Mouse (Mus musculus) left cerebral cortex, postnatal 25 days (tissue): ENCODE measurements around the gene Scn1a. TPM values are rescaled to one million over a fixed set of nuclear protein-coding genes. Genes with fewer than 3 reads are reported as not detected.

Experiments used
- DNase-seq, 2 experiments: peaks; one replicate each; pipeline ENCODE4 v3.0.0; 2022; ENCODE audit warnings: low spot score in 2 of 2, mixed read lengths in 1 of 2
- intact Hi-C: fragments of 180-260 bp; cut with DNase I; formaldehyde crosslinking; loops from one replicate; pipeline ENCODE4 v1.15.1; 2025
- total RNA-seq, 2 experiments: library from RNA; stranded (reverse); gene quantifications; 2 replicates each; pipeline ENCODE4 v1.2.3; 2021

Scn1a gene
- total RNA-seq, 2 experiments from 2014 or later = 103 to 117 TPM

GRCm38 (mm10) chr2:66272551-66272950 is 168.1 kb downstream of the Scn1a start:
- intact Hi-C loops = no loop called here

GRCm38 (mm10) chr2:66256220-66257131 is 184.2 kb downstream of the Scn1a start, which contains the start of gene Ttc21b:
Ttc21b (minus strand) TSS chr2:66256617.
- intact Hi-C loops = loop anchor here (1.0 to 5.0 kb wide), 3 partner anchors 153 to 544 kb away; no protein-coding TSS in a partner anchor
- DNase-seq = peak; percentile 96 to 98

More at GRCm38 (mm10) chr2:66272551-66272950, 168.1 kb downstream of the Scn1a start:
- no peak for DNase-seq

DNA sequence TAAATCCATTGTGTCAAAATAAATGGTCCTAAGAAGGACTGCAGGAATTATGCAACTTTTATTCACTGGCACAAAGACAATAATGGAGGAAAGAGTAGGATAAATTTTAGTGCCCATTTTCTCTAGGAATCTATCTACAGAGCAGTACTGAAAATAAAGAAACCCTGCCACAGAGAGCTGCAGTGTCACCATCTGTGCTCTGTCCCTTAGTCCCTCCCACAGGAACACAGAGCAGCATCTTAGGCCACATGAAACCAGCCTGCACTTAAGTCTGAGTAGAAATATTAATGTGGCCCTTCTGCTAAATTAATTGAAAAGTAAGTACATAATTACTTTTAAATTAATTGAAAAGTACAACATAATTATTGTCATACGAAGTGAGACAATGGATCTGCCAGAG is 196.6 kb downstream of the Scn1a start:
- no peak for DNase-seq
- intact Hi-C loops = no loop called here

GRCm38 (mm10) chr2:66240334-66240733 is 200.3 kb downstream of the Scn1a start:
- intact Hi-C loops = no loop called here
- no peak for DNase-seq

GRCm38 (mm10) chr2:66238886-66239285 is 201.8 kb downstream of the Scn1a start:
- DNase-seq = no peak
- intact Hi-C loops = no loop called here

- DNase-seq = no peak
- intact Hi-C loops = no loop called here
These were observed 219.7 kb downstream of the Scn1a start for GRCm38 (mm10) chr2:66220954-66221353.

Other genes starting within 250 kb of the Scn1a start
- gene Ttc21b, start 184.2 kb downstream of the Scn1a start, total RNA-seq = 10 to 100 TPM in 1 of 2 experiments, 1 to 10 TPM in 1; 8.2 to 10.9 TPM
- 1 to 10 TPM; 3.8 to 4.6 TPM for gene Scn9a, start 194.1 kb upstream of the Scn1a start, total RNA-seq